Mouse (Mus musculus) hindbrain, postnatal 0 days (tissue): ENCODE results near the gene Spats2. TPM values are rescaled to one million over a fixed set of nuclear protein-coding genes. Genes with fewer than 3 reads are reported as not detected.

Source experiments
- ATAC-seq: fragments of 200-750 bp; cut with Nextera tagmentation; 2 replicates; pipeline ENCODE4 v1.8.0; 2017; ENCODE audit warnings: mild to moderate bottlenecking, moderate TSS enrichment, moderate library complexity
- DNase-seq: peaks from one replicate; pipeline ENCODE4 v3.0.0-alpha.2; 2015; ENCODE audit warnings: low spot score
- H3K27ac ChIP-seq: fragments of 300-500 bp; sonication (generic); 2 replicates; pipeline ENCODE4 v1.5.1; 2014; ENCODE audit warnings: mild to moderate bottlenecking
- H3K27me3 ChIP-seq: fragments of 300-500 bp; sonication (generic); 2 replicates; pipeline ENCODE4 v1.6.1; 2014; ENCODE audit warnings: low read length, mixed read lengths; ENCODE audit not compliant: insufficient read depth
- H3K36me3 ChIP-seq: fragments of 300-500 bp; sonication (generic); 2 replicates; pipeline ENCODE4 v1.6.1; 2014; ENCODE audit warnings: low read length, mixed read lengths; ENCODE audit not compliant: insufficient read depth
- H3K4me1 ChIP-seq: fragments of 300-500 bp; sonication (generic); 2 replicates; pipeline ENCODE4 v1.6.1; 2014; ENCODE audit warnings: antibody characterized with exemption, low read length, mixed read lengths; ENCODE audit not compliant: insufficient read depth
- H3K4me2 ChIP-seq: fragments of 300-500 bp; sonication (generic); 2 replicates; pipeline ENCODE4 v1.6.1; 2014; ENCODE audit warnings: low read depth, mild to moderate bottlenecking, low read length, moderate library complexity, mixed read lengths
- H3K4me3 ChIP-seq: fragments of 300-500 bp; sonication (generic); 2 replicates; pipeline ENCODE4 v1.5.1; 2014; ENCODE audit warnings: low read length
- H3K9ac ChIP-seq: fragments of 300-500 bp; sonication (generic); replicated peaks from 2 replicates; pipeline ENCODE4 v1.6.1; 2014; ENCODE audit warnings: mild to moderate bottlenecking, low read length, moderate library complexity, mixed read lengths
- H3K9me3 ChIP-seq: fragments of 300-500 bp; sonication (generic); 2 replicates; pipeline ENCODE4 v1.6.1; 2016; ENCODE audit warnings: low read length, mixed read lengths
- CTCF ChIP-seq: IDR thresholded peaks from 2 replicates; pipeline ENCODE4 v1.5.1; 2016; ENCODE audit warnings: antibody characterized with exemption, control low read depth, low read depth
- WGBS: fragments of 180-500 bp; shearing (Covaris S2); extraction: QIAGEN DNeasy Blood & Tissue Kit; methylation state at CpG from one replicate; pipeline ENCODE4 v1.1.7; 2014; 5-methylcytosine and 5-hydroxymethylcytosine counted together
- polyA plus RNA-seq: library from polyadenylated mRNA; unstranded; fragments of >200 nt; fragmentation: Nextera tagmentation; extraction: Ambion mirVana; gene quantifications from 2 replicates; pipeline ENCODE4 v1.2.1, GENCODE M21; 2015
- total RNA-seq: library from RNA; depleted of rRNA; stranded (reverse); fragments of >200 nt; gene quantifications from 2 replicates; pipeline ENCODE4 v1.2.3, GENCODE M21; 2014

Spats2 gene
- total and polyA plus RNA-seq, 2 experiments from 2014 or later: 23.4 to 23.6 TPM

GRCm38 (mm10) chr15:99198761-99199160 lies 73.0 kb downstream of the Spats2 start:
- no peaks in the 10 kb centered on the region for H3K9me3 ChIP-seq
- no peak overlapping the region for H3K4me2 ChIP-seq
- ATAC-seq (no peak), DNase-seq (peak; percentile 70)
- no peaks in the 10 kb centered on the region for H3K27me3 ChIP-seq
- TF ChIP-seq CTCF: peak; percentile 64
- H3K27ac ChIP-seq: no peak overlapping the region
- H3K36me3 ChIP-seq: no peaks in the 10 kb centered on the region
- H3K4me3 ChIP-seq: no peak overlapping the region
- H3K9ac ChIP-seq: no peak overlapping the region
- no peaks in the 10 kb centered on the region for H3K4me1 ChIP-seq

GRCm38 (mm10) chr15:99205959-99206358 lies 80.2 kb downstream of the Spats2 start:
- TF ChIP-seq CTCF: no peak
- no peaks in the 10 kb centered on the region for H3K9me3 ChIP-seq
- H3K36me3 ChIP-seq: peaks cover 26% of the 10 kb centered on the region
- H3K4me2 ChIP-seq: no peak overlapping the region
- H3K4me3 ChIP-seq: no peak overlapping the region
- WGBS: 71% methylated on average over 8 of the region's 8 CpGs
- no peak for ATAC-seq
- H3K4me1 ChIP-seq: no peaks in the 10 kb centered on the region
- H3K27me3 ChIP-seq: no peaks in the 10 kb centered on the region
- H3K27ac ChIP-seq: no peak overlapping the region
- H3K9ac ChIP-seq: no peak overlapping the region
- no peak for DNase-seq

GRCm38 (mm10) chr15:99213183-99213582 lies 87.5 kb downstream of the Spats2 start:
- H3K9ac ChIP-seq: no peak overlapping the region
- no peak overlapping the region for H3K4me2 ChIP-seq
- H3K4me3 ChIP-seq: no peak overlapping the region
- TF ChIP-seq CTCF: no peak
- ATAC-seq: no peak
- no peak overlapping the region for H3K27ac ChIP-seq
- 80% methylated on average over 10 of the region's 10 CpGs for whole genome bisulfite sequencing
- H3K9me3 ChIP-seq: no peaks in the 10 kb centered on the region
- no peak for DNase-seq
- no peaks in the 10 kb centered on the region for H3K4me1 ChIP-seq
- H3K27me3 ChIP-seq: no peaks in the 10 kb centered on the region
- peaks cover 40% of the 10 kb centered on the region for H3K36me3 ChIP-seq

- TF ChIP-seq CTCF: peak; percentile 45
- no peak overlapping the region for H3K27ac ChIP-seq
- no peak overlapping the region for H3K4me3 ChIP-seq
- H3K27me3 ChIP-seq: 0 out of 2 replicates have a peak, but pooled peaks cover 8% of the 10 kb centered on the region
- H3K36me3 ChIP-seq: peaks cover 28% of the 10 kb centered on the region
- H3K9me3 ChIP-seq: no peaks in the 10 kb centered on the region
- DNase-seq (no peak), ATAC-seq (no peak)
- no peaks in the 10 kb centered on the region for H3K4me1 ChIP-seq
- 75% methylated on average over 2 of the region's 2 CpGs for WGBS
- H3K4me2 ChIP-seq: no peak overlapping the region
- no peak overlapping the region for H3K9ac ChIP-seq
These were observed 89.2 kb downstream of the Spats2 start for GRCm38 (mm10) chr15:99214941-99215340.

- no peak overlapping the region for H3K27ac ChIP-seq
- TF ChIP-seq CTCF: no peak
- H3K27me3 ChIP-seq: 0 out of 2 replicates have a peak, but pooled peaks cover 8% of the 10 kb centered on the region
- whole genome bisulfite sequencing: 86% methylated on average over 11 of the region's 11 CpGs
- peaks cover 20% of the 10 kb centered on the region for H3K36me3 ChIP-seq
- ATAC-seq: no peak
- H3K4me1 ChIP-seq: no peaks in the 10 kb centered on the region
- no peak for DNase-seq
- H3K4me3 ChIP-seq: no peak overlapping the region
- no peak overlapping the region for H3K9ac ChIP-seq
- no peak overlapping the region for H3K4me2 ChIP-seq
- no peaks in the 10 kb centered on the region for H3K9me3 ChIP-seq
These were observed 90.2 kb downstream of the Spats2 start for GRCm38 (mm10) chr15:99215741-99216463.

GRCm38 (mm10) chr15:99217630-99218029 lies 91.9 kb downstream of the Spats2 start:
- WGBS: 96% methylated on average over 4 of the region's 4 CpGs
- Histone ChIP-seq H3K27ac (no peak overlapping the region), H3K4me3 (no peak overlapping the region), H3K9ac (no peak overlapping the region), H3K4me2 (no peak overlapping the region), H3K4me1 (no peaks in the 10 kb centered on the region), H3K36me3 (peaks cover 6% of the 10 kb centered on the region), H3K9me3 (no peaks in the 10 kb centered on the region), H3K27me3 (peaks cover 18% of the 10 kb centered on the region)
- ATAC-seq (no peak), DNase-seq (no peak)
- no peak for TF ChIP-seq CTCF

- no peak overlapping the region for H3K4me3 ChIP-seq
- no peak overlapping the region for H3K27ac ChIP-seq
- H3K9me3 ChIP-seq: no peaks in the 10 kb centered on the region
- WGBS: 13% methylated on average over 8 of the region's 8 CpGs
- peaks cover 11% of the 10 kb centered on the region for H3K4me1 ChIP-seq
- H3K9ac ChIP-seq: no peak overlapping the region
- peaks cover 41% of the 10 kb centered on the region for H3K27me3 ChIP-seq
- no peak for ATAC-seq
- DNase-seq: no peak
- no peak overlapping the region for H3K4me2 ChIP-seq
- TF ChIP-seq CTCF: no peak
- no peaks in the 10 kb centered on the region for H3K36me3 ChIP-seq
These were observed 95.7 kb downstream of the Spats2 start for GRCm38 (mm10) chr15:99221315-99221952.
